Mouse (Mus musculus) myocyte (in vitro differentiated cells): ENCODE measurements around the gene Sla2. TPM values are rescaled to one million over a fixed set of nuclear protein-coding genes. Genes with fewer than 3 reads are reported as not detected.
"Not testable (repeated sequence)": the region's sequence is repeated elsewhere in the genome, so short reads cannot be mapped to it uniquely, and the experiment has no call there.

Experiments used
- H3K27me3 ChIP-seq: one replicate; pipeline ENCODE4 v1.6.1; 2011; ENCODE audit not compliant: control insufficient read depth, insufficient read depth, insufficient read length
- H3K36me3 ChIP-seq: one replicate; pipeline ENCODE4 v1.6.1; 2011; ENCODE audit not compliant: control insufficient read depth, insufficient read depth
- H3K4me2 ChIP-seq: one replicate; pipeline ENCODE4 v1.6.1; 2011; ENCODE audit warnings: low read depth, control low read depth
- H3K4me3 ChIP-seq: one replicate; pipeline ENCODE4 v1.5.1; 2011; ENCODE audit warnings: mild to moderate bottlenecking, control low read depth, moderate library complexity
- H3K79me2 ChIP-seq: one replicate; pipeline ENCODE4 v1.6.1; 2011; ENCODE audit not compliant: control insufficient read depth, insufficient read depth
- H3ac ChIP-seq: one replicate; pipeline ENCODE4 v1.6.1; 2011; ENCODE audit not compliant: control insufficient read depth, insufficient read length
- CEBPB ChIP-seq: IDR thresholded peaks from 2 replicates; pipeline ENCODE4 v1.6.1; 2011; ENCODE audit warnings: mild to moderate bottlenecking, moderate library complexity; ENCODE audit not compliant: poor library complexity, insufficient read depth, severe bottlenecking
- E2F4 ChIP-seq: IDR thresholded peaks from one replicate; pipeline ENCODE4 v1.6.1; 2011; ENCODE audit warnings: mild to moderate bottlenecking, control low read depth, moderate library complexity; ENCODE audit not compliant: insufficient read depth
- MAX ChIP-seq: IDR thresholded peaks from one replicate; pipeline ENCODE4 v1.6.1; 2011; ENCODE audit warnings: low read depth, mild to moderate bottlenecking, control low read depth
- MYOD1 ChIP-seq, 3 experiments: IDR thresholded peaks; one replicate each; pipeline ENCODE4 v1.6.1; 2011; ENCODE audit warnings: control low read depth in 2 of 3, low read depth in 2 of 3, mild to moderate bottlenecking in 2 of 3, moderate library complexity in 1 of 3; ENCODE audit not compliant: insufficient read length in 2 of 3, control insufficient read depth in 1 of 3
- MYOG ChIP-seq, 3 experiments: IDR thresholded peaks; one replicate each; pipeline ENCODE4 v1.6.1; 2011; ENCODE audit warnings: control low read depth in 2 of 3, low read depth in 2 of 3, mild to moderate bottlenecking in 2 of 3; ENCODE audit not compliant: insufficient read length in 2 of 3, control insufficient read depth in 1 of 3, insufficient read depth in 1 of 3
- POLR2A ChIP-seq: IDR thresholded peaks from one replicate; pipeline ENCODE4 v1.6.1; 2011; ENCODE audit warnings: low read depth, mild to moderate bottlenecking, control low read depth, moderate library complexity; ENCODE audit not compliant: insufficient read length
- POLR2AphosphoS2 ChIP-seq: IDR thresholded peaks from one replicate; pipeline ENCODE4 v1.6.1; 2011; ENCODE audit warnings: low read depth, control low read depth; ENCODE audit not compliant: insufficient read length
- REST ChIP-seq: IDR thresholded peaks from one replicate; pipeline ENCODE4 v1.6.1; 2011; ENCODE audit warnings: mild to moderate bottlenecking, control low read depth, moderate library complexity; ENCODE audit not compliant: insufficient read depth, insufficient read length
- SRF ChIP-seq: IDR thresholded peaks from one replicate; pipeline ENCODE4 v1.6.1; 2011; ENCODE audit warnings: low read depth; ENCODE audit not compliant: control insufficient read depth, insufficient read length
- TCF12 ChIP-seq: IDR thresholded peaks from one replicate; pipeline ENCODE4 v1.6.1; 2011; ENCODE audit warnings: mild to moderate bottlenecking, control low read depth; ENCODE audit not compliant: poor library complexity, insufficient read depth, severe bottlenecking
- TCF3 ChIP-seq: IDR thresholded peaks from one replicate; pipeline ENCODE4 v1.6.1; 2011; ENCODE audit warnings: low read depth, control low read depth; ENCODE audit not compliant: insufficient read length
- USF1 ChIP-seq: IDR thresholded peaks from one replicate; pipeline ENCODE4 v1.6.1; 2011; ENCODE audit warnings: low read depth, mild to moderate bottlenecking, control low read depth, moderate library complexity
- polyA plus RNA-seq: library from polyadenylated mRNA; unstranded; fragments of >200 nt; fragmentation: generic; extraction: Trizol; gene quantifications from one replicate; pipeline ENCODE4 v1.2.1, GENCODE M21; 2012; ENCODE audit warnings: missing spikeins

The Sla2 gene
- polyA plus RNA-seq, 1 experiment = 0.18 TPM

DNA sequence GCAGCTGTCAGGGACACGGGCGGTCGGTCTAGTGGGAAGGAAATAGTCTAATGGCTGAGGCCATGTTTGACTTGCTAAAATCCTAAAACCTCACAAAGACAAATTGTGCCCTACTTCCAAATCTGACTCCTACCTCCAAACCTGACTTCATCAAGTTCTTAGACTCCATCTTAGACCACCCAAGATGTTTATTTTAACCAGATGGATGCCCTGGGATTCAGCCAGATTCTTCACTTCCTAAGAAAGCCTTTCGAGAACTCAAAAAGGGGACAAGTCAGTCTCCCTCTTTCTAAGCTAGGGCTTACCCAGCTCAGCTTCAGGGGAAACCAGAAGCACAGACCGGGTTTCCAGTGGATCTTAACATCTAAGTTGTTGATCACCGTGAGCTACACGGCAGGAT is 28.3 kb downstream of the Sla2 start:
- Histone ChIP-seq H3K27me3 (no peaks in the 10 kb centered on the region), H3K36me3 (no peaks in the 10 kb centered on the region), H3ac (no peak overlapping the region), H3K4me2 (no peak overlapping the region), H3K4me3 (no peak overlapping the region), H3K79me2 (peaks cover 21% of the 10 kb centered on the region)
- no peak for TF ChIP-seq CEBPB

GRCm38 (mm10) chr2:156857835-156858234 is 29.2 kb downstream of the Sla2 start, which contains the start of gene 4930518I15Rik:
Gene 4930518I15Rik (minus strand): TSS chr2:156857946.
- no peaks in the 10 kb centered on the region for H3K36me3 ChIP-seq
- no peak within 1 kb of the TSS for H3K4me3 ChIP-seq
- no peaks in the 10 kb centered on the region for H3K27me3 ChIP-seq
- no peak for TF ChIP-seq POLR2A
- no peak for TF ChIP-seq E2F4
- TF ChIP-seq SRF = no peak
- no peak for TF ChIP-seq REST
- TF ChIP-seq MAX = no peak
- no peak for TF ChIP-seq MYOG (IDR thresholded peaks at IDR 0.05; ENCODE audit: control insufficient read depth in 1 of 3, insufficient read depth in 1 of 3, insufficient read length in 2 of 3, low read depth in 2 of 3)
- no peak for TF ChIP-seq POLR2AphosphoS2
- no peak for TF ChIP-seq TCF3
- TF ChIP-seq TCF12 = no peak
- no peak for TF ChIP-seq MYOD1 (IDR thresholded peaks at IDR 0.05; ENCODE audit: control insufficient read depth in 1 of 3, insufficient read length in 2 of 3, low read depth in 2 of 3)
- no peak for TF ChIP-seq USF1
- TF ChIP-seq CEBPB = no peak
- no peak within 1 kb of the TSS for H3ac ChIP-seq
- peaks cover 16% of the 10 kb centered on the region for H3K79me2 ChIP-seq
- H3K4me2 ChIP-seq = no peak within 1 kb of the TSS

DNA sequence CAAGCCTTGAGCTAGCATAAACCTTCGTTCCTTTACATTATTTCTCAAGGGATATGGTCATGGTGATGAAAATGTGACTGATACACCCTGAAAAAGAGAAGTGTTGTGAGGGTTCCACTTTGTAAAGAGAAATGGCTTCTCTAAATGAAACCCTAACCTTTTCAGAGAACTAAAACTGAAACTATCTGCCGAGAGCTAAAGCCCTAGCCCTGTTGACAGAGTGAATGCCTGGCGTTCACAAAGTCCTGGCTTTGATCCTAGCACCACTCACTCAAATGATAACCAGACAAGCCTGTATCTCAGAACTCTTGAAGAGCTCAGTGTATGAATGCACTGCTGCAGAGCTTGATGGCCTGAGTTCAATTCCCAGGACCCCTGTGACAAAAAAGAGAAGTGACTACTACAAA is 29.6 kb downstream of the Sla2 start:
- TF ChIP-seq MYOD1 (IDR thresholded peaks at IDR 0.05; ENCODE audit: control insufficient read depth in 1 of 3, insufficient read length in 2 of 3, low read depth in 2 of 3) = no peak
- no peak for TF ChIP-seq CEBPB
- TF ChIP-seq TCF12 = no peak
- no peak for TF ChIP-seq MYOG (IDR thresholded peaks at IDR 0.05; ENCODE audit: control insufficient read depth in 1 of 3, insufficient read depth in 1 of 3, insufficient read length in 2 of 3, low read depth in 2 of 3)
- no peak for TF ChIP-seq E2F4
- no peak for TF ChIP-seq POLR2AphosphoS2
- TF ChIP-seq MAX = no peak
- no peak for TF ChIP-seq POLR2A
- TF ChIP-seq USF1 = no peak
- no peak for TF ChIP-seq SRF
- Histone ChIP-seq H3K27me3 (no peaks in the 10 kb centered on the region), H3K4me2 (no peak overlapping the region), H3K4me3 (no peak overlapping the region), H3K36me3 (no peaks in the 10 kb centered on the region), H3K79me2 (peaks cover 15% of the 10 kb centered on the region), H3ac (no peak overlapping the region)

DNA sequence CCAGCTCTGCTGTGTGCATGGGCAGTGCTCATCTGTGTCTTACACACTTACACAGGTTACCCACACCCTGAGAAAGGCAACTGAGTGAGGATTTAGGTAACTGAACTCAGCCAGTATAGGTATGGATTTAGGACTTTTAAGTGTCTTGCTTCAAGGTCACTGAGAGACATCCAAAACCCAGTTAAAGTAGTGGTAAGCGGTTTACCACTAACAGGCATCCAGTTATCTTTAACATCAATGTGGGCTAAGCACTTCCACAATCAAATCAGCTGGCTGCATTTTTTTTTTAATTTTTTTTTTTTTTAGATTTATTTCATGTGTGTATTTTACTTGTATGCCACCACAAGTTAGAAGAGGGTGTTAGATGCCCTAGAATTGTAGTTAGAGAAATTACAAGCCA is 30.7 kb downstream of the Sla2 start:
- peaks cover 4% of the 10 kb centered on the region for H3K79me2 ChIP-seq
- no peak overlapping the region for H3K4me3 ChIP-seq
- no peaks in the 10 kb centered on the region for H3K27me3 ChIP-seq
- H3K36me3 ChIP-seq = no peaks in the 10 kb centered on the region
- TF ChIP-seq POLR2AphosphoS2 (no peak), TCF12 (no peak), USF1 (no peak), CEBPB (no peak), MYOD1 (IDR thresholded peaks at IDR 0.05; ENCODE audit: control insufficient read depth in 1 of 3, insufficient read length in 2 of 3, low read depth in 2 of 3) (no peak), E2F4 (no peak), REST (no peak), MYOG (IDR thresholded peaks at IDR 0.05; ENCODE audit: control insufficient read depth in 1 of 3, insufficient read depth in 1 of 3, insufficient read length in 2 of 3, low read depth in 2 of 3) (no peak), SRF (no peak), TCF3 (no peak), MAX (no peak), POLR2A (no peak)
- no peak overlapping the region for H3K4me2 ChIP-seq
- no peak overlapping the region for H3ac ChIP-seq

- H3K4me2 ChIP-seq, H3ac ChIP-seq, H3K4me3 ChIP-seq, H3K27me3 ChIP-seq, H3K36me3 ChIP-seq, H3K79me2 ChIP-seq: not testable (repeated sequence)
Measured at GRCm38 (mm10) chr2:156853999-156854771, 32.8 kb downstream of the Sla2 start.

GRCm38 (mm10) chr2:156853584-156853983 is 33.4 kb downstream of the Sla2 start:
- H3K4me2 ChIP-seq, H3K79me2 ChIP-seq, H3K4me3 ChIP-seq, H3ac ChIP-seq, H3K36me3 ChIP-seq, H3K27me3 ChIP-seq: not testable (repeated sequence)
